Mouse (Mus musculus): Measurements from ENCODE around the gene Bak1.

DNA sequence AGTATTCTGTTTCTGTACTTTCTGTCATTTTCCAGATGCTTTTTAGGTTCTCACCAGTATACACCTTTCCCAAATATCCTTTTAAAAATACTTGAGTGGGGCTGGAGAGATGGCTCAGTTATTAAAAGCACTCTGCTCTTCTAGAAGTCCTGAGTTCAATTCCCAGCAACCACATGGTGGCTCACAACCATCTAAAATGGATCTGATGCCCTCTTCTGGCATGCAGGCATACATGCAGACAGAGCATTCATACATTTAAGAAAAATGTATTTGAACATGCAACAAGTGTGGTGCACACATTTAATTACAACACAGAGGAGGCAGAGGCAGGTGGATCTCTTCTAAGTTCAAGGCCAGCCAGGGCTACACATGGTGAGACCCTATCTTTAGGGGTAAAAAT, 53.4 kb downstream of the Bak1 start:
- TF ChIP-seq CTCF (IDR thresholded peaks at IDR 0.05; ENCODE audit: control insufficient read depth, insufficient read depth, low read length) (no peak), POLR2A (IDR thresholded peaks at IDR 0.05; ENCODE audit: borderline replicate concordance, control insufficient read depth, low read depth, low read length) (no peak)
